Mouse (Mus musculus): ENCODE measurements at regions not wholly inside any gene's neighbourhood (a gene's known extent, or its start where the extent isn't known, plus 50 kb on each side); places are given as distances from the start of the nearest gene placed in this dataset.
A peak's percentile ranks its signal among the peaks of the same experiment; 100 is the strongest.

- no peak overlapping the region for H3K4me3 ChIP-seq (ENCODE audit: insufficient read depth, low read length)
- no peaks in the 10 kb centered on the region for H3K4me1 ChIP-seq (ENCODE audit: control insufficient read depth, insufficient read depth, low read length)
- H3K27ac ChIP-seq (ENCODE audit: insufficient read depth, low read length) = no peak overlapping the region
- no peak for TF ChIP-seq POLR2A (IDR thresholded peaks at IDR 0.05; ENCODE audit: low read depth, low read length)
- TF ChIP-seq CTCF (IDR thresholded peaks at IDR 0.05; ENCODE audit: borderline replicate concordance, insufficient read depth, low read length) = no peak
Measured at GRCm38 (mm10) chr2:19714025-19714424, 56.5 kb downstream of the Otud1 start.

- 0 out of 2 replicates have a peak, but pooled peaks have one; percentile 28 for TF ChIP-seq CTCF (IDR thresholded peaks at IDR 0.05; ENCODE audit: borderline replicate concordance, insufficient read depth, low read length)
- no peak for TF ChIP-seq POLR2A (IDR thresholded peaks at IDR 0.05; ENCODE audit: low read depth, low read length)
- H3K27ac ChIP-seq (ENCODE audit: insufficient read depth, low read length) = no peak overlapping the region
- H3K4me3 ChIP-seq (ENCODE audit: insufficient read depth, low read length) = no peak overlapping the region; the same call in 1 of the 2 replicates
- H3K4me1 ChIP-seq (ENCODE audit: control insufficient read depth, insufficient read depth, low read length) = no peaks in the 10 kb centered on the region
Measured at GRCm38 (mm10) chr2:19715564-19716238, 58.1 kb downstream of the Otud1 start.

DNA sequence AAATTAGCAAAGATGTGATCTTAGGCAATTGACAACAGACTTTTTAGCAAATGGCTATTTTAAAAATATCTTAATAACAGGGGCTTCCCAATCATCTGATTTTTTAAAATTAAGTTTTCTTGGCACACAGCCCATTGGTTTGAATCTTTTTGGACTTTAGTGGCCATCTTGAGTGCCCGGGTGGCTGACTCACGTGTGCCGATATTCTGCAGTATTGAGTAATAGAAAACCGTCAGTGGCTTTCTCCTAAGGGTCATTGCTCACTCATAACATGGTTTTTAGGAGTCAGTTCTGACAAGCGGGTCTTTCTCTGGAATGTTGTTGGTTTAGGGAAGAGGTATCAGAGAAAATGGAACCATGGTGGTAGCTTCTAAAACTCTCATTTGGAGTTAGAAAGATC, 58.8 kb downstream of the Otud1 start:
- no peak overlapping the region for H3K27ac ChIP-seq (ENCODE audit: insufficient read depth, low read length)
- TF ChIP-seq CTCF (IDR thresholded peaks at IDR 0.05; ENCODE audit: borderline replicate concordance, insufficient read depth, low read length) (no peak), POLR2A (IDR thresholded peaks at IDR 0.05; ENCODE audit: low read depth, low read length) (no peak)
- no peak overlapping the region for H3K4me3 ChIP-seq (ENCODE audit: insufficient read depth, low read length)
- H3K4me1 ChIP-seq (ENCODE audit: control insufficient read depth, insufficient read depth, low read length) = no peaks in the 10 kb centered on the region

DNA sequence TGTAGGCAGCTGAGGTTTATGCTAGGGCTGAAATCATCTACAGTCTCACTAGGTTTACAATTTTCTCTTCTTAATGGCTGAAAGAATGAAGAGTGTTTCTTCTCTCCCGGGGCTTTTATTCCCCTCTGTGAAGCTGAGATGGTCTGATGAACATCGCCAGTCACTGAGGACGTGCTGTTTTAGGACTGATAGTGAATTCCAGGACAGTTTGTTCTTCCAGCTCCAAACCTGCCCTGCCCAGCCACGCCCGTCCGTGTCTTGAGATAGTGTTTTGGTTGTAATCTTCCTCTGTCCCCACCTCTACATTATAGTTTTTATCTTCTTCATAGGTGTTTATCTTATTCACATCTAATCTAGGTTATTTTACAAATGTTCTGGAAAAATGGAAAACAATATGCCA, 68.5 kb downstream of the Otud1 start:
- no peak for TF ChIP-seq CTCF (IDR thresholded peaks at IDR 0.05; ENCODE audit: borderline replicate concordance, insufficient read depth, low read length)
- no peak for TF ChIP-seq POLR2A (IDR thresholded peaks at IDR 0.05; ENCODE audit: low read depth, low read length)
- Histone ChIP-seq H3K27ac (ENCODE audit: insufficient read depth, low read length) (no peak overlapping the region), H3K4me3 (ENCODE audit: insufficient read depth, low read length) (no peak overlapping the region), H3K4me1 (ENCODE audit: control insufficient read depth, insufficient read depth, low read length) (no peaks in the 10 kb centered on the region)

DNA sequence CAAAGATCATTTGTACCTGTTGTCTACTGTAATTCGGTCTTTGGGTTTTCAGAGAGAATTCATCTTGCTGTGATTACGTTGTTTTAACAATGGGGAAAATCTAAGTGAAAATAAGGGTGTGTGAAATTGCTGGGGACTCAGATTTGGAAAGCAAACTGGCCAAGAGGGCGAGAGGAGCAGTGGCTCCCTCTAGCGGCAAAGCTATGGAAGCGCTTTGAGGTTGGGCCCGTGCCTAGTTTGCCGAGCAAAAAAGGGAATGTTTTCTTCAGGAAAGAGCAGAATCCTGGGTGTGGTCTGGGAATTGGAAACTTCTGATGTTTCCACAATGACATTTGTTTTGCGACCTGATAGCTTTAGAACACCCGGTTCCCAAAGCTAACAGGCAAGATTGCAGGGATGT, 69.4 kb downstream of the Otud1 start:
- Histone ChIP-seq H3K4me1 (ENCODE audit: control insufficient read depth, insufficient read depth, low read length) (no peaks in the 10 kb centered on the region), H3K27ac (ENCODE audit: insufficient read depth, low read length) (no peak overlapping the region), H3K4me3 (ENCODE audit: insufficient read depth, low read length) (no peak overlapping the region)
- peak; percentile 74 for TF ChIP-seq CTCF (IDR thresholded peaks at IDR 0.05; ENCODE audit: borderline replicate concordance, insufficient read depth, low read length)
- TF ChIP-seq POLR2A (IDR thresholded peaks at IDR 0.05; ENCODE audit: low read depth, low read length) = no peak

DNA sequence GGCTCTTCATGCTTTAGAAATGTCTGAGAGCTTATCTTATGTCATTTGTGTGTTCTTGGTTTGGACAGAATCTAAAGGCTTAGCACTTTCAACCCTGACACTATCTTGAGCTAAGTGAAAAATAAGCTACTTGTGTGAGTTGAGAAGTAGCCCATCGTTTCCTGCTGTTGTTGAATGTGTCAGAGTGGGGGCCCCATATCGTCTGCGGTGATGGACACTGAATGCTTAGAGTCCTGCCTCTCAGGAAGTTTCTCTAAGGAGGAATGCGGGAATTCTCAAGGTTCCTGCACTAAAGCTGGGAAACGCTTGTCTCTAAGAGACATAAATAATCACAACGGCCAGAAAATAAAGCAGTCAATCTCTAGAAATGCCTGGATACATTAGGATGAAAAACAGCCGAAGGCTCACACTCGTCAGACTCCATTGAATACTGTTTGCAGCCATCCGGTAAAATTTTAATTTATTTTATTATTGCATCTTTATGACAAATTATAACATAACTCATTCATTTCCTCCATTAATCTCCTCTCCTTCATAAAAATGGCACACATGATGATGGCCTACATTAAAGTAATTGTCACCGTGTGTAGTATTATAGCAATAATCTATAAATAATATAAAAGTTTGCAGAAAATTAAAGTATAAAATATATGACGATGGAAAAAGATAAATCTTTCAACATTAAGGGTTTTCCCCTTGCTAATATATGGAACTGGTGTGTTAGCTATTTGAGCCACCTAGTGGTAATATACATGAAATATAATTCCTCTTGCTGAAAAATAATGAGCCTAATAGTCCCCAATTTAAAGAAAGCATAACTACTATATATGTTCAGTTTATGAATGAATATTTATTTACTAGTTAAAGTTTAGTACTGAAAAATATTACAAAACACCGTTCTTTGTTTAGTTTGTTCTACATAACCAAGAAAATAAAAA, 75.6 kb downstream of the Otud1 start:
- H3K4me3 ChIP-seq (ENCODE audit: insufficient read depth, low read length) = no peak overlapping the region
- TF ChIP-seq POLR2A (IDR thresholded peaks at IDR 0.05; ENCODE audit: low read depth, low read length) (no peak), CTCF (IDR thresholded peaks at IDR 0.05; ENCODE audit: borderline replicate concordance, insufficient read depth, low read length) (no peak)
- no peak overlapping the region for H3K27ac ChIP-seq (ENCODE audit: insufficient read depth, low read length)
- no peaks in the 10 kb centered on the region for H3K4me1 ChIP-seq (ENCODE audit: control insufficient read depth, insufficient read depth, low read length)

DNA sequence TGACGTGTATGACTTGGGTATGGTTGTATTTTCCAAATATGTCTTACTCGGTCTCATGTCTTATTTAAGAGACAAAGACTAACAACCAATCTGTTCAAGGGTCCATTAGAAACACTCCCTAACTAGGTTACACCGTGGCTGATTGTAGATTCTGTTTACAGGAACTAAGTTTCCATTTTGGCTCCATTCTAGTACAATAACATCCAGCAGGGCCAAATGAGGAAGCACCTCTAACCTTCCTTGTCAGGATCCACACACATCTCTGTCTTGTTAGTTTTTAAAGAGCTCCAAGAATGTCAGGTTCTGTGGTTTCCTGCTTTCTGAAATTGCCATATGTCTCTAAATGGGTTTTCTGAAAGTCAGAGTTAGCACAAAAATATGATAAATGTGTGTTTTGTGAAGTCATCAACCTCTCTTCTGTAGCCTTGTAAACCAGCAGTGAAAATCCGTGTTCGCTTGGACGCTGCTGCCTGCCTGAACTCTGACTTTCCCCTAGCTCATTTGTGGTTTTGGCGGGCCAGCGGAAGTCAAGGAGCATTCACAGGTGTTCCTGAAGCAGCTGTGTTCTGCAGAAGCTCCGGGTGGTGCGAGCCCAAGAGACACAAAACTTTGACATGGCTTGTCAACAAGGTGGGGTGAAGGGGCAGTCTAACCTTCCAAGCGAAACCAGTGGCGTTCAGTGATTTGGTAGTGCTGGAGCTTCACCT, 76.8 kb downstream of the Otud1 start:
- Histone ChIP-seq H3K4me1 (ENCODE audit: control insufficient read depth, insufficient read depth, low read length) (no peaks in the 10 kb centered on the region), H3K4me3 (ENCODE audit: insufficient read depth, low read length) (no peak overlapping the region), H3K27ac (ENCODE audit: insufficient read depth, low read length) (no peak overlapping the region)
- TF ChIP-seq CTCF (IDR thresholded peaks at IDR 0.05; ENCODE audit: borderline replicate concordance, insufficient read depth, low read length) = no peak
- no peak for TF ChIP-seq POLR2A (IDR thresholded peaks at IDR 0.05; ENCODE audit: low read depth, low read length)

- H3K4me3 ChIP-seq (ENCODE audit: insufficient read depth, low read length) = no peak overlapping the region
- no peak overlapping the region for H3K27ac ChIP-seq (ENCODE audit: insufficient read depth, low read length)
- TF ChIP-seq CTCF (IDR thresholded peaks at IDR 0.05; ENCODE audit: borderline replicate concordance, insufficient read depth, low read length) = no peak
- TF ChIP-seq POLR2A (IDR thresholded peaks at IDR 0.05; ENCODE audit: low read depth, low read length) = no peak
- no peaks in the 10 kb centered on the region for H3K4me1 ChIP-seq (ENCODE audit: control insufficient read depth, insufficient read depth, low read length)
Measured at GRCm38 (mm10) chr2:19741508-19741907, 84.0 kb downstream of the Otud1 start.

- Histone ChIP-seq H3K4me1 (ENCODE audit: control insufficient read depth, insufficient read depth, low read length) (no peaks in the 10 kb centered on the region), H3K4me3 (ENCODE audit: insufficient read depth, low read length) (no peak overlapping the region), H3K27ac (ENCODE audit: insufficient read depth, low read length) (no peak overlapping the region)
- TF ChIP-seq POLR2A (IDR thresholded peaks at IDR 0.05; ENCODE audit: low read depth, low read length) (no peak), CTCF (IDR thresholded peaks at IDR 0.05; ENCODE audit: borderline replicate concordance, insufficient read depth, low read length) (no peak)
Measured at GRCm38 (mm10) chr2:19743467-19743866, 85.9 kb downstream of the Otud1 start.
